Mouse (Mus musculus) lung, adult 2 months (tissue): ENCODE measurements around the gene Synrg. TPM values are rescaled to one million over a fixed set of nuclear protein-coding genes. Genes with fewer than 3 reads are reported as not detected.

Experiments used
- DNase-seq: peaks from one replicate; pipeline ENCODE4 v3.0.0; 2022
- H3K4me1 ChIP-seq: fragments of 200-500 bp; 2 replicates; pipeline ENCODE4 v1.6.1; 2011; ENCODE audit warnings: low read length; ENCODE audit not compliant: control insufficient read depth, insufficient read depth
- H3K4me3 ChIP-seq: fragments of 200-500 bp; replicated peaks from 2 replicates; pipeline ENCODE3; 2011; ENCODE audit warnings: low read depth, mild to moderate bottlenecking, control low read depth, low read length; ENCODE audit errors: extremely low read depth
- CTCF ChIP-seq: fragments of 200-500 bp; IDR thresholded peaks from 2 replicates; pipeline ENCODE4 v1.5.1; 2011; ENCODE audit warnings: mild to moderate bottlenecking, low read length, control low read depth; ENCODE audit not compliant: insufficient read depth
- POLR2A ChIP-seq: fragments of 200-500 bp; IDR thresholded peaks from 2 replicates; pipeline ENCODE4 v1.6.1; 2011; ENCODE audit warnings: low read depth, mild to moderate bottlenecking, control low read depth, low read length, borderline replicate concordance; ENCODE audit errors: extremely low read depth
- WGBS: fragments of 180-500 bp; shearing (Covaris S2); methylation state at CpG from one replicate; pipeline ENCODE4 v1.1.7; 2018; 5-methylcytosine and 5-hydroxymethylcytosine counted together
- polyA plus RNA-seq: library from polyadenylated mRNA; depleted of rRNA; stranded (reverse); fragments of >200 nt; gene quantifications from 2 replicates; pipeline ENCODE4 v1.2.3, GENCODE M21; 2012; rRNA removed

Gene Synrg
- polyA plus RNA-seq = 20.6 and 30.5 TPM in 2 replicates

GRCm38 (mm10) chr11:83963991-83964921 lies at the start of gene Synrg:
TSS of gene Synrg (plus strand) at chr11:83964428.
- peaks cover 8% of the 10 kb centered on the region for H3K4me1 ChIP-seq
- WGBS = 1% methylated on average over 60 of the region's 76 CpGs
- TF ChIP-seq POLR2A (peak; percentile 34; the same call in 1 of the 2 replicates), CTCF (no peak)
- H3K4me3 ChIP-seq = peak within 1 kb of the TSS; percentile 98
- DNase-seq = peak; percentile 87

- Histone ChIP-seq H3K4me3 (no peak overlapping the region), H3K4me1 (no peaks in the 10 kb centered on the region)
- 57% methylated on average over 4 of the region's 4 CpGs for WGBS
- TF ChIP-seq CTCF (no peak), POLR2A (no peak)
- DNase-seq = no peak
These were observed 49.7 kb upstream of the Synrg start for GRCm38 (mm10) chr11:83914501-83914900.

GRCm38 (mm10) chr11:83922600-83922999 lies 41.6 kb upstream of the Synrg start:
- TF ChIP-seq POLR2A (no peak), CTCF (no peak)
- H3K4me3 ChIP-seq = no peak overlapping the region
- no peak for DNase-seq
- H3K4me1 ChIP-seq = no peaks in the 10 kb centered on the region
- 35% methylated on average over 2 of the region's 2 CpGs for WGBS

- WGBS = 64% methylated on average over 3 of the region's 3 CpGs
- H3K4me1 ChIP-seq = no peaks in the 10 kb centered on the region
- DNase-seq = no peak
- TF ChIP-seq CTCF (peak; percentile 66), POLR2A (no peak)
- H3K4me3 ChIP-seq = no peak overlapping the region
These were observed 37.1 kb upstream of the Synrg start for GRCm38 (mm10) chr11:83927097-83927496.

- 75% methylated on average over 10 of the region's 10 CpGs for WGBS
- TF ChIP-seq CTCF (no peak), POLR2A (no peak)
- DNase-seq = no peak
These were observed 31.6 kb upstream of the Synrg start for GRCm38 (mm10) chr11:83932506-83933106.

DNA sequence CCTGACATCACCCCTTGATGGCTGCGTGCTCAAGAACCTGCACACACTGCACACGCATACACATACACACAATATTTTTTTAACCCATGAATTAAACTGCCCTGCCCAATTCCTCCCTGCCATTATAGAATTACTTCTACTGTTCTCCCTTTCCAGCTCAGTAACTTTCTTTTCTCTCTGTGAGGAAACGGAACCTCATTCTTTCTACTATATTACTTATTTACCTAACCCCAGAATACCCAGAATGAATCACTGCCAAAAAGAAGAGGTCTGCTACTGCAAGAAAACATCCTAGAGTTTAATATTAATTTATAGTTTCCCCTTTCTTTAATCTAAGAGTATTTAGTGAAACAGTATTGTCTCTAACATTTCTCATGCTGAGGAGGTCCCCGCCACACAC lies 30.9 kb upstream of the Synrg start:
- Histone ChIP-seq H3K4me3 (no peak overlapping the region), H3K4me1 (no peaks in the 10 kb centered on the region)
- 89% methylated on average over 4 of the region's 4 CpGs for WGBS
- DNase-seq = no peak
- TF ChIP-seq POLR2A = no peak
- no peak for TF ChIP-seq CTCF

More at GRCm38 (mm10) chr11:83932506-83933106, 31.6 kb upstream of the Synrg start:
- Histone ChIP-seq H3K4me1 (no peaks in the 10 kb centered on the region), H3K4me3 (no peak overlapping the region)

DNA sequence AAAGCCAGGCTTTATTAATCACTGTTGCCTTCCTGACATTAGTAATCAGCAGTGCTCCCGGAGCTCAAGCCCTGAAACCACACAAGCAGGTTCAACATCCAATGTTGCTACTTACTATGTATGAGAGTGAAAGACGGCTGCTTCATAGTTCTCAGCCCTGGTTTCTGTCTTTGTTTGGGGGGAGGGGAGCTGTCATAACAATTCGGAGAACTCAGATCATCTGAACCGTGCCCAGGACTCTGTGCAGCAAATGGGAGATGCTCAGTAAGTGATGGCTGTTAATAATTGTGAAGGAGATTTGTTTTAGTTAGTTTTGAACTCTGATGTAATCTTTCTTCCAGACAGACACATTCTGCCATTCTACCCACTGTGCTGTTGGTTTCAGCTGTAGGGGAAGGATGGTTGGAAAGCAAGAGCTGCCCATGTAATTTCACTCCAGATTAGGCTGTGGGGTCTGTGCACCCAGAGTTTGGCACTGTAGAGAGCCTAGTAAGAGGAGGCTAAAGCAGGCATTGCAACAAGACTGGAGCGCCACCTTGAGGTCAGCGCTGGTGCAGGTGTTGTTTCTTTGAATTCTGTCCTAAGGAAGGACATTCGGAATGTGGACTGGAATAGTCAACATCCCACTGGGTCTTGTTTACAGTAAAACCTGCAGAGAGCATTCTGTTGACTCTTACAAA lies 28.1 kb upstream of the Synrg start:
- H3K4me1 ChIP-seq = no peaks in the 10 kb centered on the region
- no peak overlapping the region for H3K4me3 ChIP-seq
- peak; percentile 74 for DNase-seq
- TF ChIP-seq CTCF = peak; percentile 97
- TF ChIP-seq POLR2A = no peak
- 15% methylated on average over 7 of the region's 7 CpGs for WGBS

DNA sequence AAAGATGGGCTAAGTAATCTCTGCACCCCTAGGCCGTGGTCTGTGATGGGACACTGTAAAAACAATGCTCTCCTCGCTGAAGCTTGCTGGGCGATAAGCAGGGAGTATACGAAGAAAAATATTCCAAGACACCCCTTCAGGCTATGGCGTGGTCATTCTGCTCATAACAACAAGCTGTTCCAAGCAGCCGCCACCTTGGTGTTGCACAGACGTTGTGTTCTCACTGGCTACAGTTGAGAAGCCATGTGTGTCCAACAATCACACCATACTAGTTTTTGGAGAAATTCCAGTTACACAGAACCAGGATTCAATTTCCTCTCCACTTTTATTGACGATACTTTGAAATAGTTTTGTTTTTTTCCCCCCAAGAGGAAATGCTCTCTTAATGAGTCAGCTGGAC lies 25.7 kb upstream of the Synrg start:
- 67% methylated on average over 8 of the region's 8 CpGs for WGBS

More for the DNA sequence above, 25.7 kb upstream of the Synrg start:
- no peak for DNase-seq
- TF ChIP-seq POLR2A (no peak), CTCF (no peak)
- peaks cover 4% of the 10 kb centered on the region for H3K4me1 ChIP-seq
- H3K4me3 ChIP-seq = no peak overlapping the region
